In genomic region chrX:94048048-94048447, GRCm38 (mm10) we compare ENCODE assay signal across 9 mouse cellular contexts.
DNase-seq lines count a peak whose midpoint lies in the region; ATAC-seq and TF ChIP-seq lines count a peak whose summit lies in the region.
"Had no signal": no experiment of that assay in that cellular context is flagged by ENCODE, and none has a peak within 500 bp of the region (broad histone marks: within the 10 kb centered on the region; RNA-seq: fewer than 3 reads in every experiment).

No protein-coding gene starts in this region.

- WGBS in heart, embryonic 10.5 days: 48% methylated on average over 5 of the region's 5 CpGs
- WGBS in liver, postnatal 0 days (ENCODE audit: insufficient replicate concordance): 62% methylated on average over 5 of the region's 5 CpGs

- H3K9ac ChIP-seq in liver, postnatal 0 days (replicated peaks): no peak overlapping the region

- DNase-seq in heart, adult 9 months (ENCODE audit: low spot score in 2 of 2): peak; percentile 11 to 33
- no peak for DNase-seq in heart, embryonic 10.5 days (ENCODE audit: low spot score)
- peak; percentile 86 for DNase-seq in Muller cell, postnatal 12 days (ENCODE audit: inconsistent ontology term)
- peak; percentile 30 for DNase-seq in fat pad, adult 2 months (ENCODE audit: extremely low read depth, low read depth, low spot score)
- peak; percentile 8 for DNase-seq in kidney, postnatal 10 days
- DNase-seq in spleen, postnatal 36 days (ENCODE audit: low spot score in 2 of 2): no peak
- no peak for DNase-seq in liver, postnatal 0 days

- H3K4me2 ChIP-seq in liver, postnatal 0 days (ENCODE audit: low read depth, low read length): no peak overlapping the region

- H3K9me3 ChIP-seq in heart, embryonic 10.5 days: no peaks in the 10 kb centered on the region
- H3K9me3 ChIP-seq in liver, postnatal 0 days (ENCODE audit: low read length): no peaks in the 10 kb centered on the region

- H3K36me3 ChIP-seq in heart, embryonic 10.5 days: no peaks in the 10 kb centered on the region
- H3K36me3 ChIP-seq in liver, postnatal 0 days (replicated peaks; ENCODE audit: insufficient read depth, low read length): no peaks in the 10 kb centered on the region

- TF ChIP-seq EP300 in liver, postnatal 0 days (IDR thresholded peaks at IDR 0.05; ENCODE audit: low read depth): no peak

- H3K4me1 ChIP-seq in heart, embryonic 10.5 days: no peaks in the 10 kb centered on the region
- no peaks in the 10 kb centered on the region for H3K4me1 ChIP-seq in liver, postnatal 0 days (ENCODE audit: insufficient read depth)

- ATAC-seq in liver, postnatal 0 days: no peak
- ATAC-seq in megakaryocyte progenitor cell, adult 5-6 weeks (replicated peaks; ENCODE audit: poor library complexity): no peak

- peaks cover 10% of the 10 kb centered on the region; the same call in 1 of the 2 replicates for H3K27me3 ChIP-seq in heart, embryonic 10.5 days (ENCODE audit: insufficient read depth, poor library complexity, severe bottlenecking)
- H3K27me3 ChIP-seq in liver, postnatal 0 days (ENCODE audit: insufficient read depth, low read length): 0 out of 2 replicates have a peak, but pooled peaks cover 3% of the 10 kb centered on the region

- no peak overlapping the region for H3K27ac ChIP-seq in heart, embryonic 10.5 days
- H3K27ac ChIP-seq in liver, postnatal 0 days (ENCODE audit: low read depth): no peak overlapping the region

- H3K4me3 ChIP-seq in heart, embryonic 10.5 days: no peak overlapping the region
- no peak overlapping the region for H3K4me3 ChIP-seq in liver, postnatal 0 days (ENCODE audit: low read depth, low read length)
- H3K4me3 ChIP-seq: erythroblast, embryonic 14.5 days had no signal

- no peak for TF ChIP-seq CTCF in liver, postnatal 0 days (IDR thresholded peaks at IDR 0.05; ENCODE audit: low read depth)

Comparison
In these comparisons a context has a peak if more than half of its experiments do, and no peak if none do; other contexts are left out.
1. DNase-seq: peak in heart, adult 9 months (2 of 2), Muller cell, postnatal 12 days (single experiment), fat pad, adult 2 months (single experiment) and kidney, postnatal 10 days (single experiment); none in heart, embryonic 10.5 days (single experiment), spleen, postnatal 36 days (0 of 2) and liver, postnatal 0 days (single experiment).